Mouse (Mus musculus) cerebellum, adult 2 months (tissue): ENCODE results near the gene Hcrtr1. TPM values are rescaled to one million over a fixed set of nuclear protein-coding genes. Genes with fewer than 3 reads are reported as not detected.

ENCODE experiments used
- DNase-seq, 2 experiments: peaks; one replicate each; pipeline ENCODE4 v3.0.0; 2021
- H3K27ac ChIP-seq: fragments of 200-500 bp; 2 replicates; pipeline ENCODE4 v1.5.1; 2012; ENCODE audit warnings: low read length, control low read depth, inconsistent platforms; ENCODE audit not compliant: insufficient read depth
- H3K27me3 ChIP-seq: fragments of 200-500 bp; 2 replicates; pipeline ENCODE4 v1.6.1; 2012; ENCODE audit warnings: inconsistent platforms, mild to moderate bottlenecking, low read length, moderate library complexity; ENCODE audit not compliant: control insufficient read depth, insufficient read depth
- H3K4me1 ChIP-seq: fragments of 200-500 bp; 2 replicates; pipeline ENCODE4 v1.6.1; 2011; ENCODE audit warnings: low read length; ENCODE audit not compliant: control insufficient read depth, insufficient read depth
- H3K4me3 ChIP-seq: fragments of 200-500 bp; replicated peaks from 2 replicates; pipeline ENCODE3; 2011; ENCODE audit warnings: mild to moderate bottlenecking, low read depth, low read length, control low read depth; ENCODE audit not compliant: insufficient read depth
- CTCF ChIP-seq: fragments of 200-500 bp; IDR thresholded peaks from 2 replicates; pipeline ENCODE4 v1.5.1; 2011; ENCODE audit warnings: low read depth, mild to moderate bottlenecking, control low read depth, low read length, moderate library complexity, borderline replicate concordance; ENCODE audit not compliant: insufficient read depth
- POLR2A ChIP-seq: fragments of 200-500 bp; IDR thresholded peaks from 2 replicates; pipeline ENCODE4 v1.6.1; 2011; ENCODE audit warnings: low read length, control low read depth, borderline replicate concordance; ENCODE audit not compliant: insufficient read depth
- WGBS: fragments of 180-500 bp; shearing (Covaris S2); methylation state at CpG from one replicate; pipeline ENCODE4 v1.1.7; 2018; 5-methylcytosine and 5-hydroxymethylcytosine counted together
- polyA plus RNA-seq: library from polyadenylated mRNA; depleted of rRNA; stranded (reverse); fragments of >200 nt; gene quantifications from 2 replicates; pipeline ENCODE4 v1.2.3, GENCODE M21; 2012

The Hcrtr1 gene
- polyA plus RNA-seq, 1 experiment = 5.2 TPM

- H3K27ac ChIP-seq = no peak overlapping the region
- TF ChIP-seq POLR2A = no peak
- no peak for TF ChIP-seq CTCF
- 55% methylated on average over 6 of the region's 6 CpGs for WGBS
- H3K4me1 ChIP-seq = peaks cover 8% of the 10 kb centered on the region; the same call in 1 of the 2 replicates
- no peak for DNase-seq
- no peak overlapping the region for H3K4me3 ChIP-seq
- no peaks in the 10 kb centered on the region for H3K27me3 ChIP-seq
Observed at GRCm38 (mm10) chr4:130125164-130125563, 14.0 kb downstream of the Hcrtr1 start.

GRCm38 (mm10) chr4:130124110-130124509 lies 15.0 kb downstream of the Hcrtr1 start:
- WGBS = 89% methylated on average over 4 of the region's 4 CpGs
- H3K4me1 ChIP-seq = peaks cover 8% of the 10 kb centered on the region; the same call in 1 of the 2 replicates

GRCm38 (mm10) chr4:130123020-130123419 lies 16.1 kb downstream of the Hcrtr1 start:
- TF ChIP-seq CTCF (no peak), POLR2A (no peak)
- H3K27ac ChIP-seq = no peak overlapping the region
- H3K4me1 ChIP-seq = peaks cover 8% of the 10 kb centered on the region; the same call in 1 of the 2 replicates
- WGBS = 89% methylated on average over 5 of the region's 5 CpGs
- DNase-seq = no peak
- no peaks in the 10 kb centered on the region for H3K27me3 ChIP-seq
- no peak overlapping the region for H3K4me3 ChIP-seq

More at GRCm38 (mm10) chr4:130124110-130124509, 15.0 kb downstream of the Hcrtr1 start:
- H3K27ac ChIP-seq = no peak overlapping the region
- DNase-seq = no peak
- no peak for TF ChIP-seq CTCF
- no peak for TF ChIP-seq POLR2A
- H3K27me3 ChIP-seq = no peaks in the 10 kb centered on the region
- no peak overlapping the region for H3K4me3 ChIP-seq

- TF ChIP-seq CTCF = no peak
- no peak for TF ChIP-seq POLR2A
- WGBS = 73% methylated on average over 8 of the region's 8 CpGs
Observed at GRCm38 (mm10) chr4:130121560-130121959, 17.6 kb downstream of the Hcrtr1 start.

GRCm38 (mm10) chr4:130120752-130121151 lies 18.4 kb downstream of the Hcrtr1 start:
- DNase-seq = no peak
- no peak overlapping the region for H3K4me3 ChIP-seq
- TF ChIP-seq POLR2A (no peak), CTCF (no peak)
- H3K27me3 ChIP-seq = no peaks in the 10 kb centered on the region
- H3K27ac ChIP-seq = no peak overlapping the region
- no peaks in the 10 kb centered on the region for H3K4me1 ChIP-seq
- WGBS = 64% methylated on average over 4 of the region's 4 CpGs

More at GRCm38 (mm10) chr4:130121560-130121959, 17.6 kb downstream of the Hcrtr1 start:
- Histone ChIP-seq H3K27ac (no peak overlapping the region), H3K4me3 (no peak overlapping the region), H3K27me3 (no peaks in the 10 kb centered on the region), H3K4me1 (peaks cover 4% of the 10 kb centered on the region; the same call in 1 of the 2 replicates)
- no peak for DNase-seq

- H3K4me1 ChIP-seq = no peaks in the 10 kb centered on the region
- DNase-seq = no peak
- no peaks in the 10 kb centered on the region for H3K27me3 ChIP-seq
- no peak overlapping the region for H3K27ac ChIP-seq
- TF ChIP-seq CTCF = no peak
- no peak for TF ChIP-seq POLR2A
- 93% methylated on average over 1 of the region's 1 CpGs for WGBS
- H3K4me3 ChIP-seq = no peak overlapping the region
Observed at GRCm38 (mm10) chr4:130112732-130113131, 26.4 kb downstream of the Hcrtr1 start.

GRCm38 (mm10) chr4:130112299-130112698 lies 26.9 kb downstream of the Hcrtr1 start:
- no peak overlapping the region for H3K27ac ChIP-seq
- H3K4me3 ChIP-seq = no peak overlapping the region
- no peaks in the 10 kb centered on the region for H3K4me1 ChIP-seq
- WGBS = 65% methylated on average over 7 of the region's 7 CpGs
- TF ChIP-seq POLR2A = no peak
- no peak for TF ChIP-seq CTCF
- H3K27me3 ChIP-seq = no peaks in the 10 kb centered on the region
- DNase-seq = no peak

GRCm38 (mm10) chr4:130110091-130110490 lies 29.1 kb downstream of the Hcrtr1 start:
- TF ChIP-seq POLR2A = no peak
- no peak for TF ChIP-seq CTCF
- Histone ChIP-seq H3K4me3 (no peak overlapping the region), H3K4me1 (no peaks in the 10 kb centered on the region), H3K27me3 (no peaks in the 10 kb centered on the region), H3K27ac (no peak overlapping the region)
- no peak for DNase-seq
- WGBS = 86% methylated on average over 7 of the region's 7 CpGs
